Mouse (Mus musculus): ENCODE measurements around the gene Acaa1b.

DNA sequence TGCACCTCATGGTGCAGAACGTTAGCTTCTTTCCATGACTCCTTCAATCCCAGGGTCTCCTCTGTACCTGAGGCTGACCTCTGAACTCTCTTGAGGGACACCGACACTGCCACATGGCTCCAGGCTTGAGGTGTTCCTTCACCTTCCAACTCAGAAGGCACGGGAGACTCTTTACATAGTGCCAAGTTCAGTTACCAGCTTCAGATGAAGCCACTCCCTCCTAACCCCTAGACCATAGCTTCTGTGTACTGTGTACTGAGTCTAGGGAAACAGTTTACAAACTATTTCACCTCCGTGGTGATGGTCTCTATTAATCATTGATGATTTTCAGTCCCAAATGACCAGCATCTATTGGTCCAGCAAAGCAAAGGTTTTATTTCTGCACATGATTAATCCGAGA, 44.8 kb upstream of the Acaa1b start:
- TF ChIP-seq CTCF (IDR thresholded peaks at IDR 0.05; ENCODE audit: borderline replicate concordance, control insufficient read depth, extremely low read depth, insufficient read depth, low read length, poor library complexity) (no peak), POLR2A (IDR thresholded peaks at IDR 0.05; ENCODE audit: control insufficient read depth, extremely low read depth, insufficient read depth, low read length, poor library complexity) (no peak)
